ENCODE assay signal across 9 mouse cellular contexts in the genomic region with DNA sequence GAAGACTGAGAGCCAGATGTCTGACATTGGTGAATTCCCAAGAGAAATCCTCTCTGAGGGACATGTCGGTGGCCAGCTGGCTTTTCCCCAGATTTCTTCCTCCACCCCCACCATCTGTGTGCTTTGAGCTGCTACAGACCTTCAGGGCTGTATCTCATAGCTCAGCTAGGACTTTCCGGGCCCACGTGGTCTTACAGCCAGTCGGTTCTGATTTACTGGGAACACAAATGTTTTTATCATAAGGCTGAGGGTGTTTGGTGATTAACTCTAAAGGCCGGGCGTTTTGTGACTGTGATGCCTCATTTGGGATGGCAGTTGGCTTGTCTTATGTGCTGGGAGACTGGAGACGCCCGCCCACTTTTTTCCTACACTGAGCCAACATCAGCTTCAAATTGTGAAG. TPM values are rescaled to one million over a fixed set of nuclear protein-coding genes. Genes with fewer than 3 reads are reported as not detected.
DNase-seq lines count a peak whose midpoint lies in the region; ATAC-seq lines count a peak whose summit lies in the region.
"Had no signal": no experiment of that assay in that cellular context is flagged by ENCODE, and none has a peak within 500 bp of the region (broad histone marks: within the 10 kb centered on the region; RNA-seq: fewer than 3 reads in every experiment).

No protein-coding gene starts in this region.

- no peaks in the 10 kb centered on the region for H3K27me3 ChIP-seq in heart, embryonic 12.5 days (replicated peaks)
- H3K27me3 ChIP-seq in midbrain, embryonic 14.5 days (ENCODE audit: control insufficient read depth, insufficient read depth, low read length), result no peaks in the 10 kb centered on the region
- H3K27me3 ChIP-seq: limb, embryonic 13.5 days; Patski had no signal

- H3K4me2 ChIP-seq in heart, embryonic 12.5 days, result no peak overlapping the region
- no peak overlapping the region for H3K4me2 ChIP-seq in midbrain, embryonic 14.5 days (ENCODE audit: low read length)
- H3K4me2 ChIP-seq: limb, embryonic 13.5 days had no signal

- ATAC-seq in heart, embryonic 12.5 days (ENCODE audit: insufficient number of reproducible peaks, low FRiP score), result no peak
- ATAC-seq in frontal cortex, adult (ENCODE audit: low TSS enrichment), result peak; percentile 93
- no peak for ATAC-seq in midbrain, embryonic 14.5 days (ENCODE audit: low FRiP score, low TSS enrichment)
- ATAC-seq: Patski had no signal

- no peaks in the 10 kb centered on the region for H3K4me1 ChIP-seq in heart, embryonic 12.5 days (replicated peaks)
- no peaks in the 10 kb centered on the region for H3K4me1 ChIP-seq in midbrain, embryonic 14.5 days (ENCODE audit: control insufficient read depth, insufficient read depth, low read length)
- H3K4me1 ChIP-seq: limb, embryonic 13.5 days had no signal

- DNase-seq in heart, postnatal 10 days, result peak; percentile 17 to 22
- peak; percentile 37 to 52 for DNase-seq in layer of hippocampus, postnatal 10 days (ENCODE audit: low spot score in 2 of 2)
- DNase-seq in retina, postnatal 1 day, result peak; percentile 57
- DNase-seq in yolk sac, embryonic 10.5 days (ENCODE audit: low spot score), result no peak
- DNase-seq in midbrain, embryonic 14.5 days, result no peak

- intact Hi-C loops in heart, postnatal 10 days (cut with DNase I), result no loop called here

- H3K9ac ChIP-seq in heart, embryonic 12.5 days, result no peak overlapping the region
- H3K9ac ChIP-seq in midbrain, embryonic 14.5 days (replicated peaks; ENCODE audit: low read length), result no peak overlapping the region
- H3K9ac ChIP-seq: limb, embryonic 13.5 days had no signal

- WGBS in heart, embryonic 12.5 days, result 45% methylated on average over 8 of the region's 8 CpGs
- 83% methylated on average over 8 of the region's 8 CpGs for WGBS in midbrain, embryonic 14.5 days

- H3K9me3 ChIP-seq in heart, embryonic 12.5 days (replicated peaks), result no peaks in the 10 kb centered on the region
- no peaks in the 10 kb centered on the region for H3K9me3 ChIP-seq in midbrain, embryonic 14.5 days (ENCODE audit: control insufficient read depth, low read length)
- H3K9me3 ChIP-seq: limb, embryonic 13.5 days had no signal

- no peak overlapping the region for H3K27ac ChIP-seq in heart, embryonic 12.5 days (ENCODE audit: poor library complexity, severe bottlenecking)
- H3K27ac ChIP-seq in midbrain, embryonic 14.5 days (replicated peaks; ENCODE audit: low read depth, low read length), result no peak overlapping the region
- H3K27ac ChIP-seq: limb, embryonic 13.5 days had no signal

- H3K4me3 ChIP-seq in heart, embryonic 12.5 days, result no peak overlapping the region
- no peak overlapping the region for H3K4me3 ChIP-seq in midbrain, embryonic 14.5 days (replicated peaks; ENCODE audit: low read depth, low read length)
- H3K4me3 ChIP-seq: limb, embryonic 13.5 days had no signal

- no peaks in the 10 kb centered on the region for H3K36me3 ChIP-seq in heart, embryonic 12.5 days
- H3K36me3 ChIP-seq in midbrain, embryonic 14.5 days (ENCODE audit: control insufficient read depth, insufficient read depth, low read length), result no peaks in the 10 kb centered on the region
- H3K36me3 ChIP-seq: limb, embryonic 13.5 days had no signal

RNA-seq across cellular contexts. Expression of a gene that starts 32.0 kb away (rescaled TPM):
- 1 to 10 TPM; 5.4 to 7.0 TPM for total RNA-seq in heart, postnatal 10 days (2021)
- 10.6 and 12.3 TPM in 2 replicates for polyA plus RNA-seq in heart, embryonic 12.5 days (2016; fragmentation: Nextera tagmentation; extraction: Ambion mirVana)
- 10 to 100 TPM; 11.6 to 14.1 TPM for total RNA-seq in layer of hippocampus, postnatal 10 days (2021)
- polyA plus RNA-seq in midbrain, embryonic 14.5 days (2014; fragmentation: Nextera tagmentation; extraction: Ambion mirVana), result 14.4 and 19.2 TPM in 2 replicates

RNA-seq across cellular contexts. Expression of a gene that starts 50.9 kb away (rescaled TPM):
- 10 to 100 TPM; 55.6 to 59.6 TPM for total RNA-seq in heart, postnatal 10 days (2021)
- polyA plus RNA-seq in heart, embryonic 12.5 days (2016; fragmentation: Nextera tagmentation; extraction: Ambion mirVana), result 73.4 and 74.0 TPM in 2 replicates
- 100 to 1,000 TPM; 210 to 233 TPM for total RNA-seq in layer of hippocampus, postnatal 10 days (2021)
- polyA plus RNA-seq in midbrain, embryonic 14.5 days (2014; fragmentation: Nextera tagmentation; extraction: Ambion mirVana), result 86.5 and 100 TPM in 2 replicates

Comparison
In these comparisons a context has a peak if more than half of its experiments do, and no peak if none do; other contexts are left out.
1. DNase-seq: peak in heart, postnatal 10 days (2 of 2), layer of hippocampus, postnatal 10 days (2 of 2) and retina, postnatal 1 day (single experiment); none in yolk sac, embryonic 10.5 days (single experiment) and midbrain, embryonic 14.5 days (single experiment).